Comparison of ENCODE assay signal across 20 mouse cellular contexts in genomic region chr9:86777309-86777708, GRCm38 (mm10). TPM values are rescaled to one million over a fixed set of nuclear protein-coding genes. Genes with fewer than 3 reads are reported as not detected.
A peak's percentile ranks its signal among the peaks of the same experiment; 100 is the strongest.
DNase-seq lines count a peak whose midpoint lies in the region; ATAC-seq and TF ChIP-seq lines count a peak whose summit lies in the region.
"Had no signal": no experiment of that assay in that cellular context is flagged by ENCODE, and none has a peak within 500 bp of the region (broad histone marks: within the 10 kb centered on the region; RNA-seq: fewer than 3 reads in every experiment).

No protein-coding gene starts in this region.

- H3K4me1 ChIP-seq in hindbrain, embryonic 14.5 days (replicated peaks; ENCODE audit: control insufficient read depth, insufficient read depth, low read length), result no peaks in the 10 kb centered on the region
- H3K4me1 ChIP-seq in hindbrain, embryonic 13.5 days (replicated peaks), result no peaks in the 10 kb centered on the region
- no peaks in the 10 kb centered on the region for H3K4me1 ChIP-seq in kidney, embryonic 14.5 days (ENCODE audit: control insufficient read depth, insufficient read depth, low read length)
- H3K4me1 ChIP-seq in forebrain, postnatal 0 days (ENCODE audit: insufficient read depth), result no peaks in the 10 kb centered on the region
- H3K4me1 ChIP-seq: liver, embryonic 13.5 days; lung, embryonic 15.5 days; neural tube, embryonic 12.5 days had no signal

- intact Hi-C loops in gastrocnemius, postnatal 36 days (cut with DNase I), result no loop called here

- H3K27ac ChIP-seq in hindbrain, embryonic 14.5 days, result no peak overlapping the region
- H3K27ac ChIP-seq in hindbrain, embryonic 13.5 days, result no peak overlapping the region
- no peak overlapping the region for H3K27ac ChIP-seq in kidney, embryonic 14.5 days (ENCODE audit: low read depth, low read length)
- H3K27ac ChIP-seq in forebrain, postnatal 0 days (ENCODE audit: low read depth, low read length), result no peak overlapping the region
- H3K27ac ChIP-seq: liver, embryonic 13.5 days; lung, embryonic 15.5 days; neural tube, embryonic 12.5 days had no signal

- no peak overlapping the region for H3K9ac ChIP-seq in hindbrain, embryonic 14.5 days
- no peak overlapping the region for H3K9ac ChIP-seq in hindbrain, embryonic 13.5 days
- no peak overlapping the region for H3K9ac ChIP-seq in kidney, embryonic 14.5 days (ENCODE audit: low read depth, low read length)
- H3K9ac ChIP-seq in forebrain, postnatal 0 days, result no peak overlapping the region
- H3K9ac ChIP-seq: liver, embryonic 13.5 days; lung, embryonic 15.5 days; neural tube, embryonic 12.5 days had no signal

- no peak for TF ChIP-seq POLR2A in brain, embryonic 14.5 days (IDR thresholded peaks at IDR 0.05; ENCODE audit: borderline replicate concordance, extremely low read depth, insufficient read depth, insufficient read length, poor library complexity, severe bottlenecking)

- WGBS in hindbrain, embryonic 14.5 days, result 65% methylated on average over 7 of the region's 7 CpGs
- WGBS in hindbrain, embryonic 13.5 days, result 67% methylated on average over 7 of the region's 7 CpGs
- 58% methylated on average over 7 of the region's 7 CpGs for WGBS in kidney, embryonic 14.5 days
- WGBS in forebrain, postnatal 0 days, result 53% methylated on average over 7 of the region's 7 CpGs

- no peak overlapping the region for H3K4me3 ChIP-seq in hindbrain, embryonic 14.5 days (replicated peaks; ENCODE audit: low read length)
- no peak overlapping the region for H3K4me3 ChIP-seq in hindbrain, embryonic 13.5 days
- no peak overlapping the region for H3K4me3 ChIP-seq in kidney, embryonic 14.5 days (ENCODE audit: low read length)
- H3K4me3 ChIP-seq in forebrain, postnatal 0 days (ENCODE audit: low read depth, low read length), result no peak overlapping the region
- H3K4me3 ChIP-seq: liver, embryonic 13.5 days; lung, embryonic 15.5 days; neural tube, embryonic 12.5 days had no signal

- DNase-seq in hindbrain, embryonic 14.5 days (ENCODE audit: low spot score), result no peak
- peak; percentile 4 for DNase-seq in kidney, postnatal 14 days
- DNase-seq in brain, embryonic 14.5 days (ENCODE audit: low read depth), result peak; percentile 43
- DNase-seq in forebrain, postnatal 0 days, result no peak
- no peak for DNase-seq in gastrocnemius, postnatal 36 days
- no peak for DNase-seq in ovary, postnatal 36 days (ENCODE audit: low spot score)
- DNase-seq: adrenal gland, postnatal 36 days; cerebellum, adult 9-11 months; gastrocnemius, postnatal 10 days; layer of hippocampus, postnatal 36 days; left cerebral cortex, postnatal 4 days; liver, embryonic 13.5 days; retina, postnatal 1 day; right cerebral cortex, postnatal 4 days; thymus, postnatal 25 days had no signal

- no peak for TF ChIP-seq CTCF in brain, embryonic 14.5 days (IDR thresholded peaks at IDR 0.05; ENCODE audit: borderline replicate concordance, extremely low read depth, insufficient read depth, insufficient read length)
- TF ChIP-seq CTCF in forebrain, postnatal 0 days (IDR thresholded peaks at IDR 0.05; ENCODE audit: low read depth), result no peak

- H3K36me3 ChIP-seq in hindbrain, embryonic 14.5 days (replicated peaks; ENCODE audit: control insufficient read depth, insufficient read depth), result peaks cover 86% of the 10 kb centered on the region
- peaks cover 61% of the 10 kb centered on the region for H3K36me3 ChIP-seq in hindbrain, embryonic 13.5 days
- no peaks in the 10 kb centered on the region for H3K36me3 ChIP-seq in kidney, embryonic 14.5 days (ENCODE audit: control insufficient read depth, insufficient read depth, low read length)
- peaks cover 64% of the 10 kb centered on the region for H3K36me3 ChIP-seq in forebrain, postnatal 0 days (ENCODE audit: insufficient read depth)
- H3K36me3 ChIP-seq: liver, embryonic 13.5 days; lung, embryonic 15.5 days had no signal

- peak; percentile 40; the same call in 1 of the 2 replicates for ATAC-seq in hindbrain, embryonic 14.5 days (ENCODE audit: low FRiP score)
- no peak for ATAC-seq in hindbrain, embryonic 13.5 days (ENCODE audit: low FRiP score)
- ATAC-seq in kidney, embryonic 14.5 days (ENCODE audit: low FRiP score, low TSS enrichment), result no peak
- 0 out of 2 replicates have a peak, but pooled peaks have one; percentile 14 for ATAC-seq in forebrain, postnatal 0 days

- no peak overlapping the region for H3K4me2 ChIP-seq in hindbrain, embryonic 14.5 days (replicated peaks)
- H3K4me2 ChIP-seq in hindbrain, embryonic 13.5 days, result no peak overlapping the region
- no peak overlapping the region for H3K4me2 ChIP-seq in kidney, embryonic 14.5 days (replicated peaks; ENCODE audit: low read depth, low read length)
- H3K4me2 ChIP-seq in forebrain, postnatal 0 days (ENCODE audit: low read depth), result no peak overlapping the region
- H3K4me2 ChIP-seq: liver, embryonic 13.5 days; lung, embryonic 15.5 days; neural tube, embryonic 12.5 days had no signal

- no peaks in the 10 kb centered on the region for H3K9me3 ChIP-seq in hindbrain, embryonic 14.5 days (ENCODE audit: control insufficient read depth, low read length)
- no peaks in the 10 kb centered on the region for H3K9me3 ChIP-seq in hindbrain, embryonic 13.5 days
- H3K9me3 ChIP-seq in kidney, embryonic 14.5 days (ENCODE audit: control insufficient read depth, low read length), result no peaks in the 10 kb centered on the region
- no peaks in the 10 kb centered on the region for H3K9me3 ChIP-seq in forebrain, postnatal 0 days (ENCODE audit: low read length)
- H3K9me3 ChIP-seq: liver, embryonic 13.5 days; lung, embryonic 15.5 days; neural tube, embryonic 12.5 days had no signal

- no peaks in the 10 kb centered on the region for H3K27me3 ChIP-seq in hindbrain, embryonic 14.5 days (ENCODE audit: control insufficient read depth, insufficient read depth, low read length)
- H3K27me3 ChIP-seq in hindbrain, embryonic 13.5 days, result no peaks in the 10 kb centered on the region
- H3K27me3 ChIP-seq in kidney, embryonic 14.5 days (ENCODE audit: control insufficient read depth, insufficient read depth, low read length), result no peaks in the 10 kb centered on the region
- no peaks in the 10 kb centered on the region for H3K27me3 ChIP-seq in forebrain, postnatal 0 days (ENCODE audit: insufficient read depth, low read length)
- H3K27me3 ChIP-seq: liver, embryonic 13.5 days; lung, embryonic 15.5 days; neural tube, embryonic 12.5 days had no signal

RNA-seq across cellular contexts. Expression of gene Prss35, which starts 33.9 kb away (rescaled TPM):
- polyA plus RNA-seq in hindbrain, embryonic 14.5 days (2014; fragmentation: Nextera tagmentation; extraction: Ambion mirVana), result 6.6 and 7.2 TPM in 2 replicates
- 4.3 and 5.3 TPM in 2 replicates for polyA plus RNA-seq in hindbrain, embryonic 13.5 days (2015; fragmentation: Nextera tagmentation; extraction: Ambion mirVana)
- 1.1 and 1.5 TPM in 2 replicates for polyA plus RNA-seq in kidney, embryonic 14.5 days (2014; fragmentation: Nextera tagmentation; extraction: Ambion mirVana)
- 1.8 and 3.4 TPM in 2 replicates for polyA plus RNA-seq in brain, embryonic 14.5 days (2012; rRNA removed)
- 2.8 and 4.4 TPM in 2 replicates for total RNA-seq in forebrain, postnatal 0 days (2014; rRNA removed)
- polyA plus RNA-seq in forebrain, postnatal 0 days (2015; fragmentation: Nextera tagmentation; extraction: Ambion mirVana), result 3.1 and 3.9 TPM in 2 replicates
- total RNA-seq in gastrocnemius, postnatal 36 days (2021), result under 1 TPM in 1 of 2 experiments, not detected in 1; 0.10 TPM
- total RNA-seq: megakaryocyte progenitor cell, adult 5-6 weeks had no signal

Comparison
In these comparisons a context has a peak if more than half of its experiments do, and no peak if none do; other contexts are left out.
1. ATAC-seq: peak in hindbrain, embryonic 14.5 days (single experiment) and forebrain, postnatal 0 days (single experiment); none in hindbrain, embryonic 13.5 days (single experiment) and kidney, embryonic 14.5 days (single experiment).
2. DNase-seq: peak in kidney, postnatal 14 days (single experiment) and brain, embryonic 14.5 days (single experiment); none in hindbrain, embryonic 14.5 days (single experiment), forebrain, postnatal 0 days (single experiment), gastrocnemius, postnatal 36 days (0 of 2) and ovary, postnatal 36 days (single experiment).